Mouse (Mus musculus): Measurements from ENCODE around the gene Tmod3. TPM values are rescaled to one million over a fixed set of nuclear protein-coding genes. Genes with fewer than 3 reads are reported as not detected.
"Not testable (repeated sequence)": the region's sequence is repeated elsewhere in the genome, so short reads cannot be mapped to it uniquely, and the experiment has no call there.

Gene Tmod3
- total and polyA plus RNA-seq, 3 experiments = 11.3 to 136 (median 123) TPM

- TF ChIP-seq GATA2 (IDR thresholded peaks at IDR 0.05; ENCODE audit: borderline replicate concordance, low read depth, low read length) (no peak), POLR2AphosphoS5 (IDR thresholded peaks at IDR 0.05; ENCODE audit: insufficient replicate concordance, low read depth, low read length) (no peak), TAL1 (conservative IDR thresholded peaks at IDR 0.05; ENCODE audit: low read depth, low read length) (no peak), CTCF (IDR thresholded peaks at IDR 0.05; ENCODE audit: low read depth, low read length) (no peak), GATA1 (IDR thresholded peaks at IDR 0.05; ENCODE audit: borderline replicate concordance, low read length) (no peak)
- Histone ChIP-seq H3K4me1 (ENCODE audit: insufficient read depth, low read depth, low read length) (no peaks in the 10 kb centered on the region), H3K4me3 (ENCODE audit: low read depth, low read length) (no peak overlapping the region), H3K27me3 (ENCODE audit: insufficient read depth, low read length) (no peaks in the 10 kb centered on the region), H3K36me3 (replicated peaks) (peaks cover 55% of the 10 kb centered on the region), H3K9me3 (replicated peaks) (no peaks in the 10 kb centered on the region)
- ATAC-seq (ENCODE audit: extremely low read depth, insufficient number of reproducible peaks, low FRiP score, poor library complexity, severe bottlenecking) = no peak
- no peak for DNase-seq (ENCODE audit: low spot score)
Measured at GRCm38 (mm10) chr9:75498571-75498970, 60.9 kb downstream of the Tmod3 start.

DNA sequence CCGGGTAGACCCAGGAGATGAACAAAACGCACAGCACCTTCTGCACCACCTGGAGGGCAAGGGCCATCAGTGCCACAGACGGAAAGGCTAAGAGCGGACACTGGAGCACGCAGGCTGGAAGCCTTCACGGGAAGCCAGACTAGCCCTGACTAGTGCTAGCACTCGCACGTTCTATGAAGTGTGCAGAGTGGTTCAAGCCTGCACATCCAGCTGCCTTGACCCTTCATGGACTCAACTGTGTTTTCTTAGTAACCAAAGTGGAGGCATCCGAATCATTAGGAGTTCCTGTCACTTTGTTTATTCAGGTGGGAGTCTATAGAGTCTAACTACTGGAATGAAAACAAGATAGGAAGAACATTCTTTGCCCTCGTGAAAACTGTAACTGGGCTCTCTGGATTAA, 63.5 kb downstream of the Tmod3 start:
- Histone ChIP-seq H3K4me3 (ENCODE audit: low read depth, low read length) (no peak overlapping the region), H3K27me3 (ENCODE audit: insufficient read depth, low read length) (0 out of 2 replicates have a peak, but pooled peaks cover 4% of the 10 kb centered on the region), H3K4me1 (ENCODE audit: insufficient read depth, low read depth, low read length) (no peaks in the 10 kb centered on the region), H3K9me3 (replicated peaks) (no peaks in the 10 kb centered on the region), H3K36me3 (replicated peaks) (peaks cover 34% of the 10 kb centered on the region)
- no peak for TF ChIP-seq CTCF (IDR thresholded peaks at IDR 0.05; ENCODE audit: low read depth, low read length)
- no peak for TF ChIP-seq TAL1 (conservative IDR thresholded peaks at IDR 0.05; ENCODE audit: low read depth, low read length)
- TF ChIP-seq GATA1 (IDR thresholded peaks at IDR 0.05; ENCODE audit: borderline replicate concordance, low read length) = no peak
- no peak for TF ChIP-seq POLR2AphosphoS5 (IDR thresholded peaks at IDR 0.05; ENCODE audit: insufficient replicate concordance, low read depth, low read length)
- TF ChIP-seq GATA2 (IDR thresholded peaks at IDR 0.05; ENCODE audit: borderline replicate concordance, low read depth, low read length) = no peak
- DNase-seq (ENCODE audit: low spot score) = no peak
- no peak for ATAC-seq (ENCODE audit: extremely low read depth, insufficient number of reproducible peaks, low FRiP score, poor library complexity, severe bottlenecking)

GRCm38 (mm10) chr9:75494407-75495005, 65.0 kb downstream of the Tmod3 start:
- H3K27me3 ChIP-seq (ENCODE audit: insufficient read depth, low read length) = 0 out of 2 replicates have a peak, but pooled peaks cover 6% of the 10 kb centered on the region
- H3K9me3 ChIP-seq (replicated peaks) = no peaks in the 10 kb centered on the region
- H3K4me1 ChIP-seq (ENCODE audit: insufficient read depth, low read depth, low read length) = no peaks in the 10 kb centered on the region
- H3K36me3 ChIP-seq (replicated peaks) = peaks cover 24% of the 10 kb centered on the region
- no peak for ATAC-seq (ENCODE audit: extremely low read depth, insufficient number of reproducible peaks, low FRiP score, poor library complexity, severe bottlenecking)
- TF ChIP-seq POLR2AphosphoS5 (IDR thresholded peaks at IDR 0.05; ENCODE audit: insufficient replicate concordance, low read depth, low read length) = no peak
- TF ChIP-seq GATA2 (IDR thresholded peaks at IDR 0.05; ENCODE audit: borderline replicate concordance, low read depth, low read length) = no peak
- TF ChIP-seq CTCF (IDR thresholded peaks at IDR 0.05; ENCODE audit: low read depth, low read length) = no peak
- TF ChIP-seq GATA1 (IDR thresholded peaks at IDR 0.05; ENCODE audit: borderline replicate concordance, low read length) = no peak
- no peak for TF ChIP-seq TAL1 (conservative IDR thresholded peaks at IDR 0.05; ENCODE audit: low read depth, low read length)
- H3K4me3 ChIP-seq (ENCODE audit: low read depth, low read length) = no peak overlapping the region
- DNase-seq (ENCODE audit: low spot score) = no peak

DNA sequence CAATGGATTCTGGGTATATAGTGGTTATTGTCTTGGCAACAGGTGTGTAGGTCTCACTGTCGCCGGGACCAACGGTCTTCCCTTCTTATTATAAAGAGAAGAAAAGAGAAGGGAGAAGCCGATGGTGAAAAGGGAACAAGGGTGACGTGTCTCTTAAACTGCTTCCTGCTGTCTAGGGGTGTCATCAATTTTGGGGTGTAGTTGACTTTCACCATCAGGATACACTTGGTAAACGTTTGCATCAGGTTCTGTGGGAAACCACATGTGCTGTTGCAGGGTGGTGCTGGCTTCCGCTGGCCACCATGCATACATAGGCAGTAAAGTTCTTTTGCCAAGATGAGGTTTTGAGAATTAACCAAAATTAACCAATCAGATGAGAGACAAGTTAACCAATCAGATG, 71.2 kb downstream of the Tmod3 start:
- not testable (repeated sequence) for H3K36me3 ChIP-seq (replicated peaks); ATAC-seq (ENCODE audit: extremely low read depth, insufficient number of reproducible peaks, low FRiP score, poor library complexity, severe bottlenecking); H3K4me3 ChIP-seq (ENCODE audit: low read depth, low read length); H3K27me3 ChIP-seq (ENCODE audit: insufficient read depth, low read length); H3K4me1 ChIP-seq (ENCODE audit: insufficient read depth, low read depth, low read length); DNase-seq (ENCODE audit: low spot score); H3K9me3 ChIP-seq (replicated peaks)

DNA sequence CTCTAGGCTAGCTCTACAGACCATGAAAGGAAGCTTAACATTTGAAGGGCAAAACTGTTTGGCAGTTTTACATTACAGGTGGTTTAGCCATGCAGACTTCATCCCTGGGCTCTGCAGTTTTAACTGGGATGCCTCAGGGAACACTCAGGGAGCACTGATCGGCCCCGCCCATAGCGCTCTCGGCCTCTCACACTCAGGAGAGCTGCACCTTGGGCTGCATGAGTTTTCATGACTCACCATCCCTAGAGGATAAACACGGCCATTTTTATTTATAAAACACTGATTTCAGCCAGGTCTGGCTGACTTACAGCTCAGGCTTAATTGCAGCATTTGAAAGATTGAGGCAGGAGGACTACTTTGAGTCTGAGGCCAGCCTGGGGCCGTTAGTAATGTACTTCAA, 74.2 kb downstream of the Tmod3 start:
- H3K36me3 ChIP-seq (replicated peaks) = no peaks in the 10 kb centered on the region
- H3K27me3 ChIP-seq (ENCODE audit: insufficient read depth, low read length) = peaks cover 10% of the 10 kb centered on the region; the same call in 1 of the 2 replicates
- H3K9me3 ChIP-seq (replicated peaks) = no peaks in the 10 kb centered on the region
- H3K4me1 ChIP-seq (ENCODE audit: insufficient read depth, low read depth, low read length) = no peaks in the 10 kb centered on the region
- H3K4me3 ChIP-seq (ENCODE audit: low read depth, low read length) = no peak overlapping the region
- ATAC-seq (ENCODE audit: extremely low read depth, insufficient number of reproducible peaks, low FRiP score, poor library complexity, severe bottlenecking) (no peak), DNase-seq (ENCODE audit: low spot score) (no peak)
- TF ChIP-seq CTCF (IDR thresholded peaks at IDR 0.05; ENCODE audit: low read depth, low read length) (no peak), GATA1 (IDR thresholded peaks at IDR 0.05; ENCODE audit: borderline replicate concordance, low read length) (no peak), TAL1 (conservative IDR thresholded peaks at IDR 0.05; ENCODE audit: low read depth, low read length) (no peak), POLR2AphosphoS5 (IDR thresholded peaks at IDR 0.05; ENCODE audit: insufficient replicate concordance, low read depth, low read length) (no peak), GATA2 (IDR thresholded peaks at IDR 0.05; ENCODE audit: borderline replicate concordance, low read depth, low read length) (no peak)

DNA sequence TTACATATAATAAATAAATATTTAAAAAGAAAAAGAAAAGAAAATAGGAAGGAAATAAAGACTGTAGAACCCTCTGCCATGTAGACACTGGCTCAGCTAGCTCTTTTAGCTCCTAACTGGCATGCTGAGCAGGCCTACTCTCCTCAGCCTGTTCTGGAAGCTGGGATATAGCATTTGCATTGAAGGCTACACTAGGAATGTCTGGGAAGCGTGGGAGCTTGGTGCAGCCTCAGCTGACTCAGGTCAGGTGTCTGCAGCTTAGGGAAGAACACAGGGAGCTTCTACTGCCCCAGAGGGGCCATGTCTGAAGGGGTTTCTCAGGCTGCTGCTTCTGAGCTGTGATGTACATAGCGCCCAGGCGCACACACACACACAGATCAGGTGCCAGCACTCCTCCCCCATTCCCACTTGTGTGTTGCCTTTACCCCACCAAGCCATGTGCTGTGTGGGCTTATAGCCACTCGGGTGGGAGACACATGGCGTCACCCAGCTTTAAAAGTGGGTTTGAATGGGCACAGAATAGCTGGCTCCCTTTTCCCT, 78.9 kb downstream of the Tmod3 start:
- H3K36me3 ChIP-seq (replicated peaks) = no peaks in the 10 kb centered on the region
- H3K9me3 ChIP-seq (replicated peaks) = no peaks in the 10 kb centered on the region
- DNase-seq (ENCODE audit: low spot score) (no peak), ATAC-seq (ENCODE audit: extremely low read depth, insufficient number of reproducible peaks, low FRiP score, poor library complexity, severe bottlenecking) (no peak)
- no peak for TF ChIP-seq GATA1 (IDR thresholded peaks at IDR 0.05; ENCODE audit: borderline replicate concordance, low read length)
- TF ChIP-seq TAL1 (conservative IDR thresholded peaks at IDR 0.05; ENCODE audit: low read depth, low read length) = no peak
- no peak for TF ChIP-seq POLR2AphosphoS5 (IDR thresholded peaks at IDR 0.05; ENCODE audit: insufficient replicate concordance, low read depth, low read length)
- TF ChIP-seq CTCF (IDR thresholded peaks at IDR 0.05; ENCODE audit: low read depth, low read length) = no peak
- TF ChIP-seq GATA2 (IDR thresholded peaks at IDR 0.05; ENCODE audit: borderline replicate concordance, low read depth, low read length) = no peak
- no peak overlapping the region for H3K4me3 ChIP-seq (ENCODE audit: low read depth, low read length)
- H3K27me3 ChIP-seq (ENCODE audit: insufficient read depth, low read length) = peaks cover 12% of the 10 kb centered on the region; the same call in 1 of the 2 replicates
- 0 out of 2 replicates have a peak, but pooled peaks cover 2% of the 10 kb centered on the region for H3K4me1 ChIP-seq (ENCODE audit: insufficient read depth, low read depth, low read length)

All from G1E (cell line).